Mouse (Mus musculus) liver, embryonic 12.5 days (tissue): Measurements from ENCODE around the gene Ing3. TPM values are rescaled to one million over a fixed set of nuclear protein-coding genes. Genes with fewer than 3 reads are reported as not detected.

Experiments
- ATAC-seq: fragments of 200-750 bp; cut with Nextera tagmentation; 2 replicates; pipeline ENCODE4 v1.8.0; 2017; ENCODE audit warnings: moderate number of reproducible peaks, mild to moderate bottlenecking, moderate library complexity
- H3K27ac ChIP-seq: fragments of 300-500 bp; sonication (generic); 2 replicates; pipeline ENCODE4 v1.5.1; 2016; ENCODE audit warnings: mild to moderate bottlenecking
- H3K27me3 ChIP-seq: fragments of 300-500 bp; sonication (generic); replicated peaks from 2 replicates; pipeline ENCODE4 v1.6.1; 2016; ENCODE audit warnings: mild to moderate bottlenecking, moderate library complexity
- H3K36me3 ChIP-seq: fragments of 300-500 bp; sonication (generic); 2 replicates; pipeline ENCODE4 v1.6.1; 2016; ENCODE audit warnings: mild to moderate bottlenecking, moderate library complexity
- H3K4me1 ChIP-seq: fragments of 300-500 bp; sonication (generic); 2 replicates; pipeline ENCODE4 v1.6.1; 2016
- H3K4me2 ChIP-seq: fragments of 300-500 bp; sonication (generic); 2 replicates; pipeline ENCODE4 v1.6.1; 2016; ENCODE audit warnings: mild to moderate bottlenecking, moderate library complexity
- H3K4me3 ChIP-seq: fragments of 300-500 bp; sonication (generic); 2 replicates; pipeline ENCODE4 v1.5.1; 2016; ENCODE audit warnings: mild to moderate bottlenecking, moderate library complexity
- H3K9ac ChIP-seq: fragments of 300-500 bp; sonication (generic); 2 replicates; pipeline ENCODE4 v1.6.1; 2016; ENCODE audit warnings: mild to moderate bottlenecking, moderate library complexity
- H3K9me3 ChIP-seq: fragments of 300-500 bp; sonication (generic); replicated peaks from 2 replicates; pipeline ENCODE4 v1.6.1; 2016; ENCODE audit warnings: mild to moderate bottlenecking, moderate library complexity
- WGBS: fragments of 180-500 bp; shearing (Covaris S2); methylation state at CpG from one replicate; pipeline ENCODE4 v1.1.7; 2016; ENCODE audit not compliant: insufficient replicate concordance; 5-methylcytosine and 5-hydroxymethylcytosine counted together
- polyA plus RNA-seq: library from polyadenylated mRNA; unstranded; fragments of >200 nt; fragmentation: Nextera tagmentation; extraction: Ambion mirVana; gene quantifications from 2 replicates; pipeline ENCODE4 v1.2.1, GENCODE M21; 2016

Ing3 gene
- polyA plus RNA-seq = 21.8 and 24.9 TPM in 2 replicates

DNA sequence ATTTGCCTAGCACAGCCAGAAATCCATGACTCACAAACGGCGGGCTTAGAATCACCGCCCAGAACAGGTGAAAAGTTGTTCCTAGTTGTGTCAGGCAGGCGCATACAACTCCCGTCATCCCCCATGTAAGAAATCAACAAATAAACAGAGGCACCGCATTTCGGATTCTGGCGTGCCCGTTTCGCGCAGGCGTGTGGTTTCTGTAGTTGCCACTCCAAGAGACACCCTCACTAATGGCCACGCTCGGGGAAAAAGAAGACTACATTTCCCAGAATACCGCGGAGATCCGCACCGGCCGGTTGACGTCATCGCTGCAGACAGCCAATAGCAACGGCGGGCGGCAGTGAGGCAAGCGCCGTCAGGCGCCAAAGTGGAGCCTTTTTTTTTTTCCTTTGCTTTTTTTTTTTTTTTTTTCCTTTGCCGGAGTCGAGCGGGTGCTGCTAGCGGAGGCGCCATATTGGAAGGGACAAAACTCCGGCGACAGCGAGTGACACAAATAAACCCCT lies at the start of gene Ing3:
Gene Ing3 (plus strand): TSS at position 346 of the 506 bp plus-strand sequence.
- Histone ChIP-seq H3K9ac (peak within 1 kb of the TSS; percentile 84), H3K27me3 (no peaks in the 10 kb centered on the region), H3K27ac (peak within 1 kb of the TSS; percentile 95), H3K9me3 (no peaks in the 10 kb centered on the region), H3K36me3 (peaks cover 22% of the 10 kb centered on the region), H3K4me2 (peak within 1 kb of the TSS; percentile 87), H3K4me3 (peak within 1 kb of the TSS; percentile 79), H3K4me1 (peaks cover 13% of the 10 kb centered on the region)
- peak; percentile 94 for ATAC-seq
- under 1% methylated on average over 35 of the region's 35 CpGs for WGBS

DNA sequence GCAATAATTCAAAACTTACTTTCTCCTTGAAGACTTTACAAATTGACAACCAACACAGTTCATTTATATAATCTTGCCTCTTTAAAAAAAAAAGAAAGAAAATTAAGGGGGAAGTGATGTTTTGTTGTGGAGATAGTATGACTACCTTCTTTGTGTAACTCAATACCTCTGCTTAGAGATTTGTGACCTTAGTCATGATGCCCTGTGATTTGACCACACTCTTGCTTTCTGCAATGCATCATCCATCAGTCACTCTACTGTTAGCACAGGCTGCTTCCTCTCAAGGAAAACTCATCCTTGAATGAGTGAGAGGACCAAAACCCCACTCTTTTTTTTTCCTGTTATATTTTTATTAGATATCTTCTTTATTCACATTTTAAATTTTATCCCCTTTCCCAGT lies 39.7 kb upstream of the Ing3 start:
- Histone ChIP-seq H3K27ac (no peak overlapping the region), H3K9me3 (no peaks in the 10 kb centered on the region), H3K27me3 (no peaks in the 10 kb centered on the region), H3K4me3 (no peak overlapping the region), H3K36me3 (no peaks in the 10 kb centered on the region), H3K4me2 (no peak overlapping the region), H3K9ac (no peak overlapping the region), H3K4me1 (no peaks in the 10 kb centered on the region)
- no peak for ATAC-seq

DNA sequence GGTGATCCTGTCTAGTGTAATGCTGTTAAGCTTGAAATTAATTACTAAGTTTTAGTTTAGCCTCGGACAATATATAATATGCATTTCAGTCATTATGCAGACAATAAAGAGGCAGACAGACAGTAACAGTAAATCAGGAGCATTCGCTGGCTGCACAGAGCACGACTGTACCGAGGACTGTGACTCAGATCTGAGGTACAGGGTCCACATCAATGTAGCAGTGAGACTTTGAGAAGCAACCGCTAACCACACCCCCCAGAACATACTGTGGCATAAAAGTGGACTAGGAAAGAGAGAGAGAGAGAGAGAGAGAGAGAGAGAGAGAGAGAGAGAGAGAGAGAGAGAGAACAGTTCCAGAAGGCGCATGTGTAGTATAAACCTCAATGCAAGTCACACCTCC lies 38.6 kb upstream of the Ing3 start:
- 71% methylated on average over 6 of the region's 6 CpGs for WGBS
- H3K4me3 ChIP-seq = no peak overlapping the region
- no peaks in the 10 kb centered on the region for H3K4me1 ChIP-seq
- H3K9ac ChIP-seq = no peak overlapping the region
- no peaks in the 10 kb centered on the region for H3K36me3 ChIP-seq
- no peaks in the 10 kb centered on the region for H3K27me3 ChIP-seq
- H3K9me3 ChIP-seq = no peaks in the 10 kb centered on the region
- H3K27ac ChIP-seq = no peak overlapping the region
- no peak for ATAC-seq
- no peak overlapping the region for H3K4me2 ChIP-seq

DNA sequence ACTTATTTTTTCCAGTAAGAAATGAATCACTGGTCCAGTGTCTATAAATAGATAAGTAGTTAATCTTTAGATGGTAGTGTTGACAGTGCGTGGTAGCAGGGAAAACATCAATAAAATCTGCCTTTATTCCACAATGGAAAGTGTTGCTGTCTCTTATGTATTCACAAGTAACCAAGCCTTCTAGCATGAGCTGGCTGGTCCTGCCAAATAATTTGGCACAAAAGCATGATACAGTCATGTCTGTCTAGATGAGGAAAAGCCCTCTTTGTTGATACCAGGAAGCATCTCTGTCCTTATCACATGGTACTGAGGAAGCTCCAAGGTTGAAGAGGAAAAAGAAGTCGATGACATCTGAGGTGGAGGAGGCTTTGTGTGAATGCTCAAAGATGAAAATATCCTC lies 32.8 kb upstream of the Ing3 start:
- no peak overlapping the region for H3K9ac ChIP-seq

DNA sequence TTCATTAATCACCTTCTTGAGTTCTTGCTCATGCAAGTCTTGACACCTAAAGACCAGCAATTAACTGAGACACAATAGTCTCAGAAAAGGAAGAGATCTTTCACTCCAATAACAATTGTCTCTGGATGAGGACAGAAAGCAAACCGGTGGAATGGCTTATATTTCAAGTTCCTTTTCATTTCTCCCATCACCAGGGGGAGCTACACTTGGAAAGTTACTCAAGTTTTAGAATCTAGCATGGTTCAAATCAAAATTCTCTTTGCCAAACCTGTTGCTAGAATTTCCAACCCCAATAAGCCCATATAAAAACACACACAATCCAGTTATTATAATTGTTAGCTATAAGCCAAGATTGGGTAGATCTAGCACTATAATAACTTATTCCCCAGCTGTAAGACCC lies 25.2 kb upstream of the Ing3 start:
- Histone ChIP-seq H3K27me3 (no peaks in the 10 kb centered on the region), H3K4me1 (no peaks in the 10 kb centered on the region), H3K9ac (no peak overlapping the region), H3K4me3 (no peak overlapping the region), H3K27ac (no peak overlapping the region), H3K9me3 (no peaks in the 10 kb centered on the region), H3K36me3 (no peaks in the 10 kb centered on the region), H3K4me2 (no peak overlapping the region)
- 18% methylated on average over 1 of the region's 1 CpGs for WGBS
- no peak for ATAC-seq

More for the DNA sequence above, 32.8 kb upstream of the Ing3 start:
- H3K27ac ChIP-seq = no peak overlapping the region
- WGBS = 48% methylated on average over 2 of the region's 2 CpGs
- H3K4me1 ChIP-seq = no peaks in the 10 kb centered on the region
- H3K4me2 ChIP-seq = no peak overlapping the region
- H3K4me3 ChIP-seq = no peak overlapping the region
- no peak for ATAC-seq
- no peaks in the 10 kb centered on the region for H3K36me3 ChIP-seq
- no peaks in the 10 kb centered on the region for H3K9me3 ChIP-seq
- no peaks in the 10 kb centered on the region for H3K27me3 ChIP-seq

DNA sequence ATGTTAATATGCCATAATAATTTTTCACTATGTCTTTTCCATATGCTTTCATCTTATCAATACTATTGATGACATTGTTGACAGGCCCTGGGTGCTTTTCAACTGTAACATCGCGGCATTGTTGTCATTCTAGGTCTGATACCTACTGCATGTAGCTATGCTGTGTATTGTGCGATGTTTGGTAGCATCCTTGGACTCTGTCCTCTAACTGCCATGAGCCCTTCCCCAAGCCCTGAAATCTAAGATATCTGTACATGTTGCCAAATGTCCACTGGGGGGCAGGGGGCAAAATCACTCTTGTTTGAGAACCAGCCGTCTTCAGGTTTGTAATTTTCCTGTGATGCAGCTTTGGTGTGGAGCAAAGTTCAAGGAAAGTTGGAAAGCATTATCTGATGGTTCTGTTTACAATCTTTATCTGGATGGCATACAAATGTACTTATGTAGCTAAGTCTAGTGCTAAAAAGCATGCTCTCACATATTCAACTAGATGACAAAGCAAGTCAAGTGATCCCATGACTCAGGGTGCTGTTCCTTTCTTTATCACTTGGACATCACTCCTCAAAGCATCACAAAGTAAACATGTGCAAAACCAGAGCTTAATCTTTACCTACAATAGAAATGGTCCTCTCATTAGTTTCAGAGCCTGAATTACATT lies 11.3 kb upstream of the Ing3 start:
- no peaks in the 10 kb centered on the region for H3K4me1 ChIP-seq
- no peaks in the 10 kb centered on the region for H3K36me3 ChIP-seq
- no peaks in the 10 kb centered on the region for H3K27me3 ChIP-seq
- no peak overlapping the region for H3K4me3 ChIP-seq
- H3K9ac ChIP-seq = no peak overlapping the region
- no peak overlapping the region for H3K27ac ChIP-seq
- no peak for ATAC-seq
- no peak overlapping the region for H3K4me2 ChIP-seq
- no peaks in the 10 kb centered on the region for H3K9me3 ChIP-seq
- WGBS = 64% methylated on average over 4 of the region's 4 CpGs

DNA sequence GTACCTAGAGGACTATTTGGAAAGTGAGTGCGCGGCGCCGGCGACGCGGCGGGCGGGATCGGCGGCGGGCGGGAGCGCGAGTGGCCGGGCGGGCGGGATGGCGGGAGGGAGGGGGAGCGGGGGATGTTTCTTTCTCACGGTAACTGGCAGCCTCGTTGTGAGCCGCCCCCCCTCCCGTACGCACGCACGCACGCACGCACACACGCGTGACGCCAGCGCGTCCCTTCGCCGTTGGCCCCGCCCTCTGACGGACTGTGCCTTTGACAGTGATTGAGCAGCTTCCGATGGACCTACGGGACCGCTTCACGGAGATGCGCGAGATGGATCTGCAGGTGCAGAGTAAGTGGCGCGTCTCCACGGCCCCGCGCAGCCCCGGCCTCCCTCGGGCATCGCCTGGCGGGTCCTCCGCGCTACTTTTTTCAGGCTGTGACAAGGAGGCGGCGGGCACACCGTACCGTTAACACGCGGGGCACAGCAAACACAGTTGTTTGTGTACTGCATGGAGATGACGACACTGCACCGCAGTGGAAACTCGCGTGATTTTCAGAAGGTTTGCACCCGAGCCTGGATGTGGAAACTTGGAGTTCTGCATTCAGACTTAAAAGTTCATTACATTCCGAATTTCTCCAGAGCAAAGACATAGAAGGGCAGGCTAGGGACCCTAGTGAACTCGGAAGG lies 539 bp downstream of the Ing3 start:
- Histone ChIP-seq H3K9me3 (no peaks in the 10 kb centered on the region), H3K4me3 (peak overlapping the region; percentile 79), H3K27me3 (no peaks in the 10 kb centered on the region), H3K27ac (peak overlapping the region; percentile 95), H3K4me2 (peak overlapping the region; percentile 87), H3K36me3 (peaks cover 28% of the 10 kb centered on the region), H3K9ac (peak overlapping the region; percentile 84), H3K4me1 (peaks cover 13% of the 10 kb centered on the region)
- ATAC-seq = peak; percentile 90
- 2% methylated on average over 65 of the region's 68 CpGs for WGBS

DNA sequence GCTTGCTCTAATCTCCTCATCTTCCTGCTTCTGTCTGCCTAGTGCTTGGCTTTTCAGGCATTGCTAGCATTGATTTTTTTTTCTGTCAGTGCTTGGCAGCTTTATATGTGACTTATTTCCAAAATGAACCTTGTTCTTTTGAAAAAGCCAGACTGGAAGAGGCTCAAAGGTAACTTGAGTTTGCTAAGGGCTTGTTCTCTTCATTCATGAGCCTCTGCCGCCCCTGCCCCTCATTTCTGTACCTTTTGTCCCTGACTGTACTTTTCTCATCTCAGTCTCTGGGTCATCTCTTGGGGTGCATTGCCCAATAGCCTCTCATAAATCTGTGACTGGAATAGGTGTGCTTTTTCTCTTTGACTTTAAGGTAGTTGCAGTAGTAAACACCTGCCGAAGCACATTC lies 1.3 kb downstream of the Ing3 start:
- ATAC-seq = no peak
- 84% methylated on average over 2 of the region's 2 CpGs for WGBS
- no peaks in the 10 kb centered on the region for H3K27me3 ChIP-seq
- peak overlapping the region; percentile 87 for H3K4me2 ChIP-seq
- peaks cover 13% of the 10 kb centered on the region for H3K4me1 ChIP-seq
- H3K27ac ChIP-seq = no peak overlapping the region
- H3K36me3 ChIP-seq = peaks cover 36% of the 10 kb centered on the region
- no peaks in the 10 kb centered on the region for H3K9me3 ChIP-seq
- peak overlapping the region; percentile 84; the same call in 1 of the 2 replicates for H3K9ac ChIP-seq
- H3K4me3 ChIP-seq = peak overlapping the region; percentile 79

DNA sequence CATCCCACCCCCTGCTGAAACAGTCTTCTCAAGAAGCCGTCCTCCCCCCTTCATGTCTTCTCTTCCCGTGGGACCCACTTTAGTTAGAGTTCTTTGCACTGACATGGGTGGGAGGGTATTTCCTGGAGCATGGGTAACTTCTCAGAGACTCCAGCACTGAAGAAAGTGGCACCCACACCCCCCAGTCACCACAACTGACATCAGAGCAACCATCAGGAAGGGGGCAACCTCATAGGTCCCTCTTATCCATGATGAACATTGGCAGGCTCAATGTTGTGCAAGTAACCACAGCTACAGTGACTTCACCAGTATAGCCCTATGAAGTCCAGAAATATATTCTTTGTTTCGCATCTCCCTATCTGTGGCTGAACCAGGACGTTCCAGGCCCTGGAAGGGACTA lies 6.1 kb downstream of the Ing3 start:
- no peak overlapping the region for H3K4me3 ChIP-seq
- H3K9ac ChIP-seq = no peak overlapping the region
- WGBS = 66% methylated on average over 4 of the region's 4 CpGs
- no peak for ATAC-seq
- H3K9me3 ChIP-seq = no peaks in the 10 kb centered on the region
- H3K36me3 ChIP-seq = peaks cover 64% of the 10 kb centered on the region
- H3K27me3 ChIP-seq = no peaks in the 10 kb centered on the region
- H3K4me2 ChIP-seq = no peak overlapping the region
- no peak overlapping the region for H3K27ac ChIP-seq
- peaks cover 20% of the 10 kb centered on the region for H3K4me1 ChIP-seq

DNA sequence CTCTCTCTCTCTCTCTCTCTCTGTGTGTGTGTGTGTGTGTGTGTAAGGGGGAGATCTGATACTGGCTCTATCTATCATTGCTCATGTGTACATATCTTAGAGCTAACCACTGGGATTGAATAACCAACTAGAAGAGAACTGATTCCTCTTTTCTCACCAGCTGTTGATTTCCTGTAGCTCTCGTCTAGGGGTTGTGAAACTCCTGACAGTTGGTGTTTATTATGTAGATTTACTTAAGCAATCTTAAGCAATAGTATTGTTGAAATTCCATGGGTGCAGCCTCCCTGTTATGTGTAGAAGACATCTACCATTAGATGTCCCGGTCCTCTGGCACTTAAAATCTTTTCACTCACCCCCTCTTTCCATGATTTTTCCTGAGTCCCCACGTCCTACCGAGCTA lies 9.6 kb downstream of the Ing3 start:
- Histone ChIP-seq H3K27ac (no peak overlapping the region), H3K9ac (no peak overlapping the region), H3K36me3 (peaks cover 50% of the 10 kb centered on the region), H3K4me3 (no peak overlapping the region), H3K9me3 (no peaks in the 10 kb centered on the region), H3K27me3 (no peaks in the 10 kb centered on the region), H3K4me1 (peaks cover 20% of the 10 kb centered on the region), H3K4me2 (no peak overlapping the region)
- 71% methylated on average over 4 of the region's 4 CpGs for WGBS
- no peak for ATAC-seq

DNA sequence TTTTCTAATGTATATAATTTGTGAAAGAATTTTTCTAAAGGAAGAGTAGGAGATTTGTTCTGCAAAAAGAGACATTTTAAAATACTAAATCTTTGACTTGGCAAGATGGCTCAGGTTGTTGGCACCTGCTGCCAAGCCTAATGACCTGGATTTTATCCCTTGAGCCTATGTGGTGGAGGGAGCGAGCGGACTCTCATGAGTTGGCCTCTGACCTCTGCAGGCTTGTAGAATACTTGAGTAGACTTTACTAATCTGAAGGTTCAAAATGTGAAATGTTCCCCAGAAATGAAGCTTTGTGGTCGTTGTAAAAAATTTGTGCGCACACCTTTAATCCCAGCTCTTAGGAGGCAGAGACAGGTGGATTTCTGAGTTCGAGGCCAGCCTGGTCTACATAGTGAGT lies 10.5 kb downstream of the Ing3 start:
- H3K4me2 ChIP-seq = no peak overlapping the region
- no peak for ATAC-seq
- no peaks in the 10 kb centered on the region for H3K27me3 ChIP-seq
- WGBS = 81% methylated on average over 5 of the region's 5 CpGs
- H3K27ac ChIP-seq = no peak overlapping the region
- H3K9ac ChIP-seq = no peak overlapping the region
- H3K4me1 ChIP-seq = peaks cover 20% of the 10 kb centered on the region
- no peak overlapping the region for H3K4me3 ChIP-seq
- H3K36me3 ChIP-seq = peaks cover 43% of the 10 kb centered on the region
- H3K9me3 ChIP-seq = no peaks in the 10 kb centered on the region

DNA sequence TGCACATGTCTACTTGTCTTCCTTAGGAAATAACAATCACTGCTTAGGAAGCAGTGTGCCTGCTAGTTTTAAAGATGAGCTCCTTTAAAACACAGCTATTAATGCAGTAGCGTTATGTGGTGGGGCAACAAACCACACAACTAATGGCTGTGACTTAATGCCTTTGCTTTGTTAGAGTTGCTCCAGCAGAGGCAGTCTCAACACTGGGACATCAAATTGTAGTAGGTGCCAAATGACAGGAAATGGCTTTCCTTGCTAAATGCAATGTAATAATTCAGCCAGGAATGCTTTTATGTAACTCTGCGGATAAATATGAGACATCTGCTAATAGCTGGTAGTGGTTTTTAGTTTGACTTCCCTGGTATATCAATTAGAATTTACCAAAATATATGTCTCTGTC lies 28.2 kb downstream of the Ing3 start:
- H3K27me3 ChIP-seq = no peaks in the 10 kb centered on the region
- peaks cover 24% of the 10 kb centered on the region for H3K36me3 ChIP-seq
- H3K4me3 ChIP-seq = no peak overlapping the region
- H3K27ac ChIP-seq = no peak overlapping the region
- no peak overlapping the region for H3K4me2 ChIP-seq
- no peaks in the 10 kb centered on the region for H3K4me1 ChIP-seq
- H3K9ac ChIP-seq = no peak overlapping the region
- ATAC-seq = no peak
- H3K9me3 ChIP-seq = no peaks in the 10 kb centered on the region
- WGBS = 84% methylated on average over 2 of the region's 2 CpGs
